ENCODE assay signal across 11 mouse cellular contexts in the genomic region with DNA sequence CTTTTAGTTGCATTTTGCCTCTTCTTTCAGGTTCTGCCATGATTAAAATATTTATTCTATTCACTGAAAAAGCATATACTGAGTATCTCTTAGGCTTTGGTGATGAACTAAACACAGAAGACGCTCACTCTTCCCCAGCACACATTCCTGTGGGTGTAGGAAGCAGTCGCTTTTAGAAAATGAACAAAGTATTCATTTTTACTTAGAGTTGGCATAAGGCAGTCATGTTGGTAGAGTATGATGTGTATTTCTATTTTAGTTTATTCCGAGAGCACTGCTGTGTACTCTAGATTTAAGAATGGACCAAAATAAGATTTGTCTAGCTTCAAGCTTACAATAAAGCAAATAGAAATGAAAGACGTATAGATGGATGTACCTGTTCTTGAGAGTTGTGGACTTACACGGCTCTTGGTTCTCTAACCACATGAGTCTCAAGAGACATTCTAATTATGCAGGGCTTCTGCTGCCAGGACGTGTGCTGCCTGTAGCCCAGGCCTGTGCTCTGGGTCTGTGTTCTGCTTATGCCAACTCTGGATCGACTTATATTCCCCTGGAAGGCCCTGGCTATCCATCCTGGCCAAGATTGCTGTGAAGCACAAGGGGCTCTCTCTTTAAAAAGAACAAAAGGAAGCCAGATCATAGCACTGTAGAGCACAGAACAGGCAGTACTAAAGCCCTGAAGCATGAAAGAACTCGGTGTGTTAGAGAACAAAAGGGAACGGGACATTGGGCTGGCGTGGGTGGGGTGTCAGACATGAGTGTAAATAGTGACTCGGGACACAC.
DNase-seq lines count a peak whose midpoint lies in the region; ATAC-seq lines count a peak whose summit lies in the region.
"Had no signal": no experiment of that assay in that cellular context is flagged by ENCODE, and none has a peak within 500 bp of the region (broad histone marks: within the 10 kb centered on the region; RNA-seq: fewer than 3 reads in every experiment).

No protein-coding gene starts in this region.

- H3K27me3 ChIP-seq in embryonic facial prominence, embryonic 14.5 days (replicated peaks; ENCODE audit: control insufficient read depth, insufficient read depth, low read length), result no peaks in the 10 kb centered on the region
- no peaks in the 10 kb centered on the region for H3K27me3 ChIP-seq in embryonic facial prominence, embryonic 10.5 days (replicated peaks; ENCODE audit: low read depth, poor library complexity, severe bottlenecking)
- H3K27me3 ChIP-seq in neural tube, embryonic 12.5 days (replicated peaks), result no peaks in the 10 kb centered on the region
- H3K27me3 ChIP-seq: heart, embryonic 13.5 days; intestine, embryonic 15.5 days; limb, embryonic 15.5 days had no signal

- ATAC-seq in embryonic facial prominence, embryonic 14.5 days (ENCODE audit: low read depth), result no peak
- 0 out of 2 replicates have a peak, but pooled peaks have one; percentile 37 for ATAC-seq in neural tube, embryonic 12.5 days (ENCODE audit: low FRiP score, low read depth)
- ATAC-seq: intestine, embryonic 15.5 days had no signal

- H3K9ac ChIP-seq in embryonic facial prominence, embryonic 14.5 days (ENCODE audit: low read depth, low read length), result no peak overlapping the region
- H3K9ac ChIP-seq in neural tube, embryonic 12.5 days, result no peak overlapping the region
- H3K9ac ChIP-seq: heart, embryonic 13.5 days; intestine, embryonic 15.5 days; limb, embryonic 15.5 days had no signal

- H3K27ac ChIP-seq in embryonic facial prominence, embryonic 14.5 days (replicated peaks; ENCODE audit: low read depth, low read length), result 0 out of 2 replicates have a peak overlapping the region, but pooled peaks have one; percentile 28
- H3K27ac ChIP-seq in embryonic facial prominence, embryonic 10.5 days (replicated peaks), result no peak overlapping the region
- no peak overlapping the region for H3K27ac ChIP-seq in neural tube, embryonic 12.5 days
- H3K27ac ChIP-seq: heart, embryonic 13.5 days; intestine, embryonic 15.5 days; limb, embryonic 15.5 days had no signal

- H3K4me2 ChIP-seq in embryonic facial prominence, embryonic 14.5 days (ENCODE audit: low read depth, low read length), result no peak overlapping the region
- no peak overlapping the region for H3K4me2 ChIP-seq in neural tube, embryonic 12.5 days (replicated peaks)
- H3K4me2 ChIP-seq: heart, embryonic 13.5 days; intestine, embryonic 15.5 days; limb, embryonic 15.5 days had no signal

- no peak overlapping the region for H3K4me3 ChIP-seq in embryonic facial prominence, embryonic 14.5 days (ENCODE audit: low read depth, low read length)
- no peak overlapping the region for H3K4me3 ChIP-seq in embryonic facial prominence, embryonic 10.5 days
- no peak overlapping the region for H3K4me3 ChIP-seq in neural tube, embryonic 12.5 days
- H3K4me3 ChIP-seq: heart, embryonic 13.5 days; intestine, embryonic 15.5 days; limb, embryonic 15.5 days had no signal

- DNase-seq in embryonic facial prominence, embryonic 14.5 days (ENCODE audit: low spot score), result no peak
- DNase-seq in embryonic facial prominence, embryonic 10.5 days (ENCODE audit: low spot score), result no peak
- peak; percentile 40 to 45 for DNase-seq in layer of hippocampus, adult 8-10 months (ENCODE audit: low spot score in 2 of 2)
- no peak for DNase-seq in layer of hippocampus, adult 9-10 months (ENCODE audit: low spot score)
- peak; percentile 69 for DNase-seq in Muller cell, postnatal 12 days (ENCODE audit: inconsistent ontology term)
- DNase-seq in kidney, adult 8-10 months, result no peak
- DNase-seq in frontal cortex, postnatal 14 days (ENCODE audit: low spot score in 2 of 2), result no peak

- H3K36me3 ChIP-seq in embryonic facial prominence, embryonic 14.5 days (ENCODE audit: control insufficient read depth, insufficient read depth, low read length), result no peaks in the 10 kb centered on the region
- no peaks in the 10 kb centered on the region for H3K36me3 ChIP-seq in embryonic facial prominence, embryonic 10.5 days (replicated peaks)
- no peaks in the 10 kb centered on the region for H3K36me3 ChIP-seq in neural tube, embryonic 12.5 days
- H3K36me3 ChIP-seq: heart, embryonic 13.5 days; intestine, embryonic 15.5 days; limb, embryonic 15.5 days had no signal

- no peaks in the 10 kb centered on the region; the same call in 1 of the 2 replicates for H3K4me1 ChIP-seq in embryonic facial prominence, embryonic 14.5 days (ENCODE audit: control insufficient read depth, insufficient read depth, low read length)
- H3K4me1 ChIP-seq in embryonic facial prominence, embryonic 10.5 days, result peaks cover 3% of the 10 kb centered on the region; the same call in 1 of the 2 replicates
- H3K4me1 ChIP-seq in neural tube, embryonic 12.5 days, result 0 out of 2 replicates have a peak, but pooled peaks cover 5% of the 10 kb centered on the region
- H3K4me1 ChIP-seq: limb, embryonic 15.5 days had no signal

- 63% methylated on average over 11 of the region's 11 CpGs for WGBS in embryonic facial prominence, embryonic 14.5 days
- 67% methylated on average over 11 of the region's 11 CpGs for WGBS in embryonic facial prominence, embryonic 10.5 days
- 50% methylated on average over 11 of the region's 11 CpGs for WGBS in neural tube, embryonic 12.5 days

- H3K9me3 ChIP-seq in embryonic facial prominence, embryonic 14.5 days (ENCODE audit: control insufficient read depth, low read length), result no peaks in the 10 kb centered on the region
- H3K9me3 ChIP-seq in embryonic facial prominence, embryonic 10.5 days, result no peaks in the 10 kb centered on the region
- H3K9me3 ChIP-seq in neural tube, embryonic 12.5 days, result no peaks in the 10 kb centered on the region
- H3K9me3 ChIP-seq: heart, embryonic 13.5 days; intestine, embryonic 15.5 days; limb, embryonic 15.5 days had no signal

Comparison
In these comparisons a context has a peak if more than half of its experiments do, and no peak if none do; other contexts are left out.
1. DNase-seq: peak in layer of hippocampus, adult 8-10 months (2 of 2) and Muller cell, postnatal 12 days (single experiment); none in embryonic facial prominence, embryonic 14.5 days (single experiment), embryonic facial prominence, embryonic 10.5 days (single experiment), layer of hippocampus, adult 9-10 months (single experiment), kidney, adult 8-10 months (0 of 2) and frontal cortex, postnatal 14 days (0 of 2).